Mouse (Mus musculus): Measurements from ENCODE around the gene Ube2m.

Ube2m gene

GRCm38 (mm10) chr7:13037901-13038555 is at the start of gene Ube2m:
Gene Ube2m, minus strand, starts transcription at chr7:13038275.
- DNase-seq (ENCODE audit: low spot score in 2 of 2) = peak; percentile 96 to 98

- no peak for DNase-seq (ENCODE audit: low spot score in 2 of 2)
These were observed 34.2 kb upstream of the Ube2m start for GRCm38 (mm10) chr7:13072293-13072692.

GRCm38 (mm10) chr7:13063399-13063798 is 25.3 kb upstream of the Ube2m start:
- DNase-seq (ENCODE audit: low spot score in 2 of 2) = peak in 1 of 2 experiments; percentile 44

- DNase-seq (ENCODE audit: low spot score in 2 of 2) = no peak
These were observed 21.5 kb upstream of the Ube2m start for GRCm38 (mm10) chr7:13059536-13059935.

GRCm38 (mm10) chr7:13056913-13057700 is 19.0 kb upstream of the Ube2m start:
- DNase-seq (ENCODE audit: low spot score in 2 of 2) = no peak

- peak; percentile 82 to 90 for DNase-seq (ENCODE audit: low spot score in 2 of 2)
These were observed 16.4 kb upstream of the Ube2m start, which contains the start of gene Mzf1 for GRCm38 (mm10) chr7:13054287-13055010. Gene Mzf1, minus strand, starts transcription at chr7:13054764.

- DNase-seq (ENCODE audit: low spot score in 2 of 2) = no peak
These were observed 15.8 kb upstream of the Ube2m start for GRCm38 (mm10) chr7:13053961-13054286.

GRCm38 (mm10) chr7:13053501-13053900 is 15.4 kb upstream of the Ube2m start:
- DNase-seq (ENCODE audit: low spot score in 2 of 2) = no peak

GRCm38 (mm10) chr7:13053001-13053400 is 14.9 kb upstream of the Ube2m start:
- no peak for DNase-seq (ENCODE audit: low spot score in 2 of 2)

GRCm38 (mm10) chr7:13046084-13046483 is 8.0 kb upstream of the Ube2m start:
- DNase-seq (ENCODE audit: low spot score in 2 of 2) = peak; percentile 66 to 81

GRCm38 (mm10) chr7:13044254-13044625 is 6.2 kb upstream of the Ube2m start:
- DNase-seq (ENCODE audit: low spot score in 2 of 2) = peak in 1 of 2 experiments; percentile 64

- DNase-seq (ENCODE audit: low spot score in 2 of 2) = peak in 1 of 2 experiments; percentile 67
These were observed 5.6 kb upstream of the Ube2m start for GRCm38 (mm10) chr7:13043445-13044253.

GRCm38 (mm10) chr7:13043120-13043444 is 5.0 kb upstream of the Ube2m start:
- DNase-seq (ENCODE audit: low spot score in 2 of 2) = peak in 1 of 2 experiments; percentile 62

- no peak for DNase-seq (ENCODE audit: low spot score in 2 of 2)
These were observed 4.4 kb upstream of the Ube2m start for GRCm38 (mm10) chr7:13042511-13042910.

GRCm38 (mm10) chr7:13041256-13041655 is 3.2 kb upstream of the Ube2m start:
- DNase-seq (ENCODE audit: low spot score in 2 of 2) = no peak

- no peak for DNase-seq (ENCODE audit: low spot score in 2 of 2)
These were observed 1.1 kb upstream of the Ube2m start for GRCm38 (mm10) chr7:13039181-13039580.

- no peak for DNase-seq (ENCODE audit: low spot score in 2 of 2)
These were observed 620 bp upstream of the Ube2m start for GRCm38 (mm10) chr7:13038621-13039169.

- peak in 1 of 2 experiments; percentile 82 for DNase-seq (ENCODE audit: low spot score in 2 of 2)
These were observed 709 bp downstream of the Ube2m start for GRCm38 (mm10) chr7:13037366-13037765.

- no peak for DNase-seq (ENCODE audit: low spot score in 2 of 2)
These were observed 1.3 kb downstream of the Ube2m start for GRCm38 (mm10) chr7:13036806-13037205.

- peak in 1 of 2 experiments; percentile 63 for DNase-seq (ENCODE audit: low spot score in 2 of 2)
These were observed 2.7 kb downstream of the Ube2m start for GRCm38 (mm10) chr7:13035211-13035855.

Data from spleen, postnatal 4 days (tissue).